15 mouse cellular contexts compared by ENCODE assay signal in genomic region chr10:34431783-34432182, GRCm38 (mm10). TPM values are rescaled to one million over a fixed set of nuclear protein-coding genes. Genes with fewer than 3 reads are reported as not detected.
DNase-seq lines count a peak whose midpoint lies in the region; ATAC-seq and TF ChIP-seq lines count a peak whose summit lies in the region.
"Had no signal": no experiment of that assay in that cellular context is flagged by ENCODE, and none has a peak within 500 bp of the region (broad histone marks: within the 10 kb centered on the region; RNA-seq: fewer than 3 reads in every experiment).

No protein-coding gene starts in this region.

- no peak overlapping the region; the same call in 1 of the 2 replicates for H3K4me2 ChIP-seq in hindbrain, postnatal 0 days (ENCODE audit: low read depth, low read length)
- no peak overlapping the region for H3K4me2 ChIP-seq in hindbrain, embryonic 12.5 days (replicated peaks)
- peak overlapping the region; percentile 35; the same call in 1 of the 2 replicates for H3K4me2 ChIP-seq in lung, embryonic 16.5 days (ENCODE audit: low read depth, low read length)
- H3K4me2 ChIP-seq: limb, embryonic 12.5 days; neural tube, embryonic 15.5 days had no signal

- no peak overlapping the region for H3K4me3 ChIP-seq in hindbrain, postnatal 0 days (ENCODE audit: low read length)
- no peak overlapping the region for H3K4me3 ChIP-seq in hindbrain, embryonic 12.5 days
- H3K4me3 ChIP-seq in lung, embryonic 16.5 days (ENCODE audit: low read length) = no peak overlapping the region
- H3K4me3 ChIP-seq: erythroblast, embryonic 14.5 days; limb, embryonic 12.5 days; neural tube, embryonic 15.5 days had no signal

- H3K4me1 ChIP-seq in hindbrain, postnatal 0 days (ENCODE audit: insufficient read depth, low read length) = 0 out of 2 replicates have a peak, but pooled peaks cover 3% of the 10 kb centered on the region
- H3K4me1 ChIP-seq in hindbrain, embryonic 12.5 days = no peaks in the 10 kb centered on the region
- no peaks in the 10 kb centered on the region for H3K4me1 ChIP-seq in lung, embryonic 16.5 days (replicated peaks; ENCODE audit: control insufficient read depth, insufficient read depth, low read length)
- H3K4me1 ChIP-seq: limb, embryonic 12.5 days had no signal

- H3K9ac ChIP-seq in hindbrain, postnatal 0 days (replicated peaks; ENCODE audit: low read length) = no peak overlapping the region
- H3K9ac ChIP-seq in hindbrain, embryonic 12.5 days = no peak overlapping the region
- H3K9ac ChIP-seq in lung, embryonic 16.5 days (ENCODE audit: low read length) = no peak overlapping the region
- H3K9ac ChIP-seq: limb, embryonic 12.5 days; neural tube, embryonic 15.5 days had no signal

- peak; percentile 73 for TF ChIP-seq CTCF in hindbrain, postnatal 0 days (IDR thresholded peaks at IDR 0.05; ENCODE audit: low read depth)

- DNase-seq in hindbrain, postnatal 0 days (ENCODE audit: low spot score) = peak; percentile 68
- no peak for DNase-seq in lung, adult 18-20 months
- peak; percentile 62 for DNase-seq in NIH3T3 (ENCODE audit: low read depth)
- DNase-seq in retina, embryonic 14.5 days (ENCODE audit: low spot score) = peak; percentile 64
- DNase-seq in ovary, postnatal 36 days (ENCODE audit: low spot score) = no peak
- DNase-seq: adrenal gland, postnatal 14 days; cerebellum, adult 11 months; gastrocnemius, postnatal 14 days; kidney, adult 11 months; layer of hippocampus, adult 9-11 months had no signal

- ATAC-seq in hindbrain, postnatal 0 days = no peak
- ATAC-seq in hindbrain, embryonic 12.5 days (ENCODE audit: low FRiP score) = no peak
- no peak for ATAC-seq in lung, embryonic 16.5 days (ENCODE audit: low read depth)

- no peaks in the 10 kb centered on the region for H3K36me3 ChIP-seq in hindbrain, postnatal 0 days (ENCODE audit: insufficient read depth, low read length)
- H3K36me3 ChIP-seq in hindbrain, embryonic 12.5 days = no peaks in the 10 kb centered on the region
- H3K36me3 ChIP-seq in lung, embryonic 16.5 days (ENCODE audit: control insufficient read depth, insufficient read depth, low read length) = no peaks in the 10 kb centered on the region
- H3K36me3 ChIP-seq: limb, embryonic 12.5 days; neural tube, embryonic 15.5 days had no signal

- H3K27ac ChIP-seq in hindbrain, postnatal 0 days = no peak overlapping the region
- H3K27ac ChIP-seq in hindbrain, embryonic 12.5 days = no peak overlapping the region
- H3K27ac ChIP-seq in lung, embryonic 16.5 days (ENCODE audit: low read length) = no peak overlapping the region
- H3K27ac ChIP-seq: limb, embryonic 12.5 days; neural tube, embryonic 15.5 days had no signal

- H3K9me3 ChIP-seq in hindbrain, postnatal 0 days (ENCODE audit: low read length) = no peaks in the 10 kb centered on the region
- no peaks in the 10 kb centered on the region for H3K9me3 ChIP-seq in hindbrain, embryonic 12.5 days (replicated peaks)
- H3K9me3 ChIP-seq in lung, embryonic 16.5 days (ENCODE audit: control insufficient read depth, low read length) = no peaks in the 10 kb centered on the region
- H3K9me3 ChIP-seq: limb, embryonic 12.5 days; neural tube, embryonic 15.5 days had no signal

- H3K27me3 ChIP-seq in hindbrain, postnatal 0 days (ENCODE audit: insufficient read depth, low read length) = no peaks in the 10 kb centered on the region
- H3K27me3 ChIP-seq in hindbrain, embryonic 12.5 days = no peaks in the 10 kb centered on the region
- H3K27me3 ChIP-seq in lung, embryonic 16.5 days (ENCODE audit: control insufficient read depth, insufficient read depth, low read depth, low read length) = no peaks in the 10 kb centered on the region
- H3K27me3 ChIP-seq: limb, embryonic 12.5 days; neural tube, embryonic 15.5 days had no signal

RNA-seq across cellular contexts. Expression of gene Nt5dc1, which starts 13.4 kb away (rescaled TPM):
- total RNA-seq in hindbrain, postnatal 0 days (2014; rRNA removed) = 0.50 and 2.0 TPM in 2 replicates
- 2.6 and 3.9 TPM in 2 replicates for polyA plus RNA-seq in hindbrain, postnatal 0 days (2015; fragmentation: Nextera tagmentation; extraction: Ambion mirVana)
- 5.1 and 5.9 TPM in 2 replicates for polyA plus RNA-seq in hindbrain, embryonic 12.5 days (2016; fragmentation: Nextera tagmentation; extraction: Ambion mirVana)
- polyA plus RNA-seq in lung, embryonic 16.5 days (2015; fragmentation: Nextera tagmentation; extraction: Ambion mirVana) = 12.8 and 13.1 TPM in 2 replicates

RNA-seq across cellular contexts. Expression of gene Col10a1, which starts 42.0 kb away (rescaled TPM):
- 0.14 and 1.2 TPM in 2 replicates for total RNA-seq in hindbrain, postnatal 0 days (2014; rRNA removed)
- 0.08 and 0.14 TPM in 2 replicates for polyA plus RNA-seq in hindbrain, postnatal 0 days (2015; fragmentation: Nextera tagmentation; extraction: Ambion mirVana)
- 0.42 TPM in 1 of 2 replicates, not detected in the other for polyA plus RNA-seq in hindbrain, embryonic 12.5 days (2016; fragmentation: Nextera tagmentation; extraction: Ambion mirVana)
- polyA plus RNA-seq in lung, embryonic 16.5 days (2015; fragmentation: Nextera tagmentation; extraction: Ambion mirVana) = 0.19 and 0.54 TPM in 2 replicates
- total RNA-seq: gastrocnemius, postnatal 14 days had no signal
- polyA plus RNA-seq: erythroblast, embryonic 14.5 days had no signal

RNA-seq across cellular contexts. Expression of gene Frk, which starts 51.4 kb away (rescaled TPM):
- total RNA-seq in hindbrain, postnatal 0 days (2014; rRNA removed) = 0.58 and 1.1 TPM in 2 replicates
- 0.63 and 0.74 TPM in 2 replicates for polyA plus RNA-seq in hindbrain, postnatal 0 days (2015; fragmentation: Nextera tagmentation; extraction: Ambion mirVana)
- polyA plus RNA-seq in hindbrain, embryonic 12.5 days (2016; fragmentation: Nextera tagmentation; extraction: Ambion mirVana) = 3.3 and 4.3 TPM in 2 replicates
- 9.5 and 10.7 TPM in 2 replicates for polyA plus RNA-seq in lung, embryonic 16.5 days (2015; fragmentation: Nextera tagmentation; extraction: Ambion mirVana)
- polyA plus RNA-seq: erythroblast, embryonic 14.5 days had no signal

Comparison
In these comparisons a context has a peak if more than half of its experiments do, and no peak if none do; other contexts are left out.
1. DNase-seq: peak in hindbrain, postnatal 0 days (single experiment), NIH3T3 (single experiment) and retina, embryonic 14.5 days (single experiment); none in lung, adult 18-20 months (0 of 2) and ovary, postnatal 36 days (single experiment).